8 mouse cellular contexts compared by ENCODE assay signal in the genomic region with DNA sequence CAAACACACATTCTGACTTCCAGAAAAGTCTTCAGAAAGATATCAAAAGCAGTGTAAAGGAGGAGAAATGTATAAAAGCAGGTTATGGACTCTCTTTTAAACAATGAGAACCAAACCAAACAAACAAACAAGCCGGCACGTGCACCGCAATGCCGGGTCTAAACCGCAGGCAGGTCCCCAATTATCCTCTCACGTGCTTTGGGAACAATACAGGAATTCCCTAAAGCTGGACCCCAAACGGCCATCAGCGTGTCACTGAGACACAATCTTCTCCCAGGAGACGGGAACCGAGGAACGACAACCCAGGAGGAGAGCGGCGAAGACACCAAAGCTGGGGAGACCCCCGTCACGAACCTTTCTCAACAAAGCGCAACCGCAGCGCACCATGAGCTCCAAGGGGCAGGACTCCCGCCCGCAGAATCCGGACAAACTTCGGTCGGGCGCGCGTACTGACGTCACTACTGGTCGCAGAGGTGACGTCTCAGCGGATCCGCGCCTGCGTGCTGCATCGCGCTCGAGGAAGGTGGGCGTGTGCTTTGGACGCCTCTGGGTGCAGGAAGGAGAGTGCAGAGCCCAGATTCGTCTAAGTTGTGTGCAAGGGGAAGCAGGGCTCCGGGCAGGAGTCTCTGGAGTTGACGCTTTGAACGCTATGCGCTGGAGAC. TPM values are rescaled to one million over a fixed set of nuclear protein-coding genes. Genes with fewer than 3 reads are reported as not detected.
A peak's percentile ranks its signal among the peaks of the same experiment; 100 is the strongest.
DNase-seq lines count a peak whose midpoint lies in the region; ATAC-seq and TF ChIP-seq lines count a peak whose summit lies in the region.

A gene (minus strand): TSS at position 460 of the 662 bp plus-strand sequence.

- no peak for TF ChIP-seq CTCF in brain, embryonic 14.5 days (IDR thresholded peaks at IDR 0.05; ENCODE audit: borderline replicate concordance, extremely low read depth, insufficient read depth, insufficient read length)

- peak; percentile 79 for DNase-seq in A20 (ENCODE audit: low read depth, low spot score)
- DNase-seq in brain, embryonic 14.5 days (ENCODE audit: low read depth) = peak; percentile 97
- DNase-seq in heart, adult 9 months (ENCODE audit: low spot score in 2 of 2) = peak; percentile 86 to 90
- DNase-seq in kidney, adult 9 months = peak; percentile 91
- peak; percentile 78 to 88 for DNase-seq in spleen, adult 18-20 months

- peak; percentile 64; the same call in 1 of the 2 replicates for TF ChIP-seq POLR2A in brain, embryonic 14.5 days (IDR thresholded peaks at IDR 0.05; ENCODE audit: borderline replicate concordance, extremely low read depth, insufficient read depth, insufficient read length, poor library complexity, severe bottlenecking)

- H3K4me3 ChIP-seq in limb, embryonic 13.5 days = peak within 1 kb of the TSS; percentile 80
- peak within 1 kb of the TSS; percentile 70 for H3K4me3 ChIP-seq in midbrain, embryonic 15.5 days

- peaks cover 11% of the 10 kb centered on the region for H3K36me3 ChIP-seq in limb, embryonic 13.5 days
- peaks cover 5% of the 10 kb centered on the region for H3K36me3 ChIP-seq in midbrain, embryonic 15.5 days (replicated peaks)

- H3K27ac ChIP-seq in limb, embryonic 13.5 days = peak within 1 kb of the TSS; percentile 79
- peak within 1 kb of the TSS; percentile 81 for H3K27ac ChIP-seq in midbrain, embryonic 15.5 days

- H3K4me1 ChIP-seq in limb, embryonic 13.5 days = peaks cover 15% of the 10 kb centered on the region
- peaks cover 20% of the 10 kb centered on the region for H3K4me1 ChIP-seq in midbrain, embryonic 15.5 days

- under 1% methylated on average over 43 of the region's 43 CpGs for WGBS in limb, embryonic 13.5 days
- WGBS in midbrain, embryonic 15.5 days = under 1% methylated on average over 43 of the region's 43 CpGs

- H3K9ac ChIP-seq in limb, embryonic 13.5 days = peak within 1 kb of the TSS; percentile 82
- H3K9ac ChIP-seq in midbrain, embryonic 15.5 days = peak within 1 kb of the TSS; percentile 53

- H3K9me3 ChIP-seq in limb, embryonic 13.5 days = no peaks in the 10 kb centered on the region
- H3K9me3 ChIP-seq in midbrain, embryonic 15.5 days = no peaks in the 10 kb centered on the region

- peak within 1 kb of the TSS; percentile 69 for H3K4me2 ChIP-seq in limb, embryonic 13.5 days (replicated peaks)
- peak within 1 kb of the TSS; percentile 64 for H3K4me2 ChIP-seq in midbrain, embryonic 15.5 days

- H3K27me3 ChIP-seq in limb, embryonic 13.5 days = no peaks in the 10 kb centered on the region
- no peaks in the 10 kb centered on the region for H3K27me3 ChIP-seq in midbrain, embryonic 15.5 days (replicated peaks)

- peak; percentile 99 for ATAC-seq in erythroblast, adult 5-6 weeks (replicated peaks; ENCODE audit: low FRiP score, poor library complexity, severe bottlenecking)
- ATAC-seq in limb, embryonic 13.5 days (ENCODE audit: low FRiP score, low read depth) = peak; percentile 99
- ATAC-seq in midbrain, embryonic 15.5 days (replicated peaks) = peak; percentile 100

RNA-seq across cellular contexts. Expression of the gene that starts here (rescaled TPM):
- 17.9 and 18.0 TPM in 2 replicates for polyA plus RNA-seq in brain, embryonic 14.5 days (2012; rRNA removed)
- 2.7 and 10.6 TPM in 2 replicates for total RNA-seq in erythroblast, adult 5-6 weeks (2015; ENCODE audit: low replicate concordance)
- total RNA-seq in erythroblast, adult 5-6 weeks (2017; ENCODE audit: low replicate concordance) = 3.8 and 5.0 TPM in 2 replicates
- 25.0 and 29.2 TPM in 2 replicates for polyA plus RNA-seq in limb, embryonic 13.5 days (2015; fragmentation: Nextera tagmentation; extraction: Ambion mirVana)
- polyA plus RNA-seq in midbrain, embryonic 15.5 days (2015; fragmentation: Nextera tagmentation; extraction: Ambion mirVana) = 19.8 and 20.8 TPM in 2 replicates

Comparison
In these comparisons a context has a peak if more than half of its experiments do, and no peak if none do; other contexts are left out.
1. Peak in every context shown above with its lines: DNase-seq, ATAC-seq, H3K4me3 ChIP-seq and H3K27ac ChIP-seq.